Mouse (Mus musculus): ENCODE data around the gene Gm42878.
"Not testable (repeated sequence)": the region's sequence is repeated elsewhere in the genome, so short reads cannot be mapped to it uniquely, and the experiment has no call there.

Gene Gm42878

GRCm38 (mm10) chr5:121501424-121501996 lies 43.8 kb downstream of the Gm42878 start:
- DNase-seq (ENCODE audit: extremely low read depth, insufficient read length, low spot score) = not testable (repeated sequence)

GRCm38 (mm10) chr5:121500719-121501118 lies 44.6 kb downstream of the Gm42878 start:
- DNase-seq (ENCODE audit: extremely low read depth, insufficient read length, low spot score) = no peak

- DNase-seq (ENCODE audit: extremely low read depth, insufficient read length, low spot score) = no peak
Measured at GRCm38 (mm10) chr5:121493305-121493704, 52.0 kb downstream of the Gm42878 start.

GRCm38 (mm10) chr5:121484801-121485200 lies 60.5 kb downstream of the Gm42878 start:
- DNase-seq (ENCODE audit: extremely low read depth, insufficient read length, low spot score) = no peak

- DNase-seq (ENCODE audit: extremely low read depth, insufficient read length, low spot score) = no peak
Measured at GRCm38 (mm10) chr5:121477680-121478079, 67.6 kb downstream of the Gm42878 start.

GRCm38 (mm10) chr5:121476040-121476439 lies 69.2 kb downstream of the Gm42878 start:
- no peak for DNase-seq (ENCODE audit: extremely low read depth, insufficient read length, low spot score)

GRCm38 (mm10) chr5:121474610-121475009 lies 70.7 kb downstream of the Gm42878 start:
- DNase-seq (ENCODE audit: extremely low read depth, insufficient read length, low spot score) = no peak

- DNase-seq (ENCODE audit: extremely low read depth, insufficient read length, low spot score) = no peak
Measured at GRCm38 (mm10) chr5:121472411-121472810, 72.9 kb downstream of the Gm42878 start.

GRCm38 (mm10) chr5:121469566-121469965 lies 75.7 kb downstream of the Gm42878 start:
- DNase-seq (ENCODE audit: extremely low read depth, insufficient read length, low spot score) = no peak

All from 3134 (cell line).